Mouse (Mus musculus): Measurements from ENCODE around the gene Tnfsf4.

Gene Tnfsf4

DNA sequence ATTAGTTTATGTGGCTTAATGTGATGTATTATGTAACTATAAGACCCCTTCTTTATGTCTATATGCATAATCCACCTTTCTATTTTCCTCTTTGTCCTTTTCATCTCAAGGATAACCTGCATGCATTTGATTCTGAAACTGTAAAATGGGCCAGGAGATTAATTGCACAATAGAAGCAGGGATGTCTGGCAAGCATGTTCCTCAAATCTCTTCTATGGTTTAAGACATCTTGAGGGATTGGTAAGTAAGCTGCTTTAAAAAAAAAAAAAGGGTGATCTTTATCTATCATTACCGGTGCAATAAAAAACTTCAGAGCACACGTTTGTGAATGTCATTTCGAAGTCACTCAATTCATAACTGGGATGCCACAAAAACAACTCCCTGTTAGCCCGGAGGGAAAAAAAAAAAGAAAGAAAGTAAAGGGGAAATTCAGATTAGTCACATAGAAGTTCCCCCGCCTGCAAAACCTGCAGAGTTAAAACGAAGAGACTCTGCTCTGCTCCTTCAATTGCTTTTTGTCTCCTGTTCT lies at the start of gene Tnfsf4:
Tnfsf4 (plus strand) TSS at position 479 of the 529 bp plus-strand sequence.
- DNase-seq (ENCODE audit: low read depth, low spot score), result no peak

DNA sequence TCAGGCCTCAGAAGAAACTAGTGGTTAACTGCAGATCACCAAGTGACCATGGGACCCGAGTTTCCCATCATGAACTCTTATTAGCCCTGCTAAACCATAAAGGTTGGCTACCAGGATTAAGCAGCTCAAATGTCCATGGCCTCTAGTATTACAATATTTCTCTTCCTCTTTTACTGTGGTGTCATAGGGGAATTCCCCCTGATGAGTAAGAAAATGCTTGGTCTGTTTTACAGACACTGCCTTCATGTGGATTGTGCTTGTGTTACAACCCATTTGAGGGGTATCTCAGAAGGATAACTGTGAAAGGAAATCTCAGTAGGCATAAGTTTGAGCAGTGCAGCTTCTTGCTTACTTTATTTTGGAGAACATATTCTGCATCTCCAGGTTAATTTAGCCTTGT lies 44.2 kb upstream of the Tnfsf4 start:
- no peak for DNase-seq (ENCODE audit: low read depth, low spot score)

DNA sequence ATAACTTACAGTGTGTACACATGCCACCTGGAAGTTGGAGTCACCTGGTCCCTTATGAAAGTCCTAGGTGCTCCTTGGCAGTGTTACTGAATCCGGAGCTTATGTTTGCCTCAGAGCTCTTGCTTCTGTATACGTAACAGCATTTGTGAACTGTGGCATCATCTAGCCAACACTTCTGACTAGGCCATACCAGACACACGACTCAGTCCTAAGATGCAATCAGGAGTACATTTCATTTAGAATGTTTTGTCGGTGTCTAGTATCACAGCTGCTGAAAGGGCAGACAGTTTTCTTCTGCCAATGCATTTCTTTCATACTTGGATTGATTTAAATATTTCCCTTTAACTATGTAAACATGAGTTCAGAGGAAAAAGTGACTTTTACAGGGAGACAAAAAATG lies 30.2 kb upstream of the Tnfsf4 start:
- DNase-seq (ENCODE audit: low read depth, low spot score), result no peak

DNA sequence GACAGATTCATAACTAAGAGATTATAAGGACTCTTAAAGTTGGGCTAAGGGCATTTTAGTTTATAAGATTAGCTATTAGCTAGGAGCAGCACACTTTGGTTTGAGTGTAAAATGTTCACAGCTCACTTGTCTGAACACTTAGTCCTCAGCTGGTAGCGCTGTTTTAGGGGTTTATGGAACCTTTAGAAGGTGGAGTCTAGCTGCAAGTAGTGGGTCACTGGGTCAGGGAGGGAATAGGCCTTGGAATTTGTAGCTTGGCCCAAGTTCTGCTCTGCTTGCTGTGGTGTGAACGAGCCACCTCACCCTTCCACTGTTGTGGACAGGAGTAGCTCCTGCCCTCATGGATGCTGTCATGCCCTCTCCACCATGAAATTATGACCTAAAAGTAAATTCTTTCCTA lies 23.3 kb upstream of the Tnfsf4 start:
- no peak for DNase-seq (ENCODE audit: low read depth, low spot score)

DNA sequence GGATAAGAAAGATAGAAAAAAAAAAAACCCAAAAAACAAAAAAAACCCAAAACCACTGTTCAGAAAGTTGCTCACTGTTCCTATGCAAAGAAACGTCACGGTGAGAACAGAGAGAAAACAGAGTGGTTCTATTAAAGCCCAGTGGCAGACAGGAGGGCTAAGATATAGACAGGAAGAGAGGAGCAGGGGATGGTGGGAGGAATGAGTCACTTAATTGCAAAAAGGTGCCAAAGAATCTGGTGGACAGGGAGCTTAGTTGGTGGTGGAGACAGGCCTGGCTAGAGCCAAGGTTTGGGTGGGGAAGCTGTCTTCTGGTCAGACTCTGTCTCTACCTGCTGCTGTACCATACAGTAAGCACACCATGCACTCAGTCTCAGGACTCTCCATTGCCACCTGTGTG lies 19.3 kb upstream of the Tnfsf4 start:
- no peak for DNase-seq (ENCODE audit: low read depth, low spot score)

DNA sequence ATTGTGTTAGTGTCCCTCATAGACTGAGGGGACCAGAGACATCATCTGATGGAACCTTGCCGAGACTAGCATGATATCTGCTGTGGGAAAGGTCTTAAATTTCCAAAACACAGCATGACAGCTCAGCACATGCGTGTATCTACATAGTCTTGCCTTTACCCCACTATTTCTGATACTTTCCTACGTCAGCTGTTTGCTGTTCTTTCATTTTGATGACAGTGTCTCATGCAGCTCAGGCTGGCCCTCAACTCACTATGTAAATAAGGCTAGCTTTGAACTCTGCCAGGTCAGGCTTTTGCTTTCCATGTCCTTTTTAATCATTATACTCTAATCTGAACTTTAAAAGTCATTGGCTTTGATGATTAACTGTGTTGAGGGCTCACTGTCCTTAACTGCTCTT lies 16.6 kb upstream of the Tnfsf4 start:
- no peak for DNase-seq (ENCODE audit: low read depth, low spot score)

DNA sequence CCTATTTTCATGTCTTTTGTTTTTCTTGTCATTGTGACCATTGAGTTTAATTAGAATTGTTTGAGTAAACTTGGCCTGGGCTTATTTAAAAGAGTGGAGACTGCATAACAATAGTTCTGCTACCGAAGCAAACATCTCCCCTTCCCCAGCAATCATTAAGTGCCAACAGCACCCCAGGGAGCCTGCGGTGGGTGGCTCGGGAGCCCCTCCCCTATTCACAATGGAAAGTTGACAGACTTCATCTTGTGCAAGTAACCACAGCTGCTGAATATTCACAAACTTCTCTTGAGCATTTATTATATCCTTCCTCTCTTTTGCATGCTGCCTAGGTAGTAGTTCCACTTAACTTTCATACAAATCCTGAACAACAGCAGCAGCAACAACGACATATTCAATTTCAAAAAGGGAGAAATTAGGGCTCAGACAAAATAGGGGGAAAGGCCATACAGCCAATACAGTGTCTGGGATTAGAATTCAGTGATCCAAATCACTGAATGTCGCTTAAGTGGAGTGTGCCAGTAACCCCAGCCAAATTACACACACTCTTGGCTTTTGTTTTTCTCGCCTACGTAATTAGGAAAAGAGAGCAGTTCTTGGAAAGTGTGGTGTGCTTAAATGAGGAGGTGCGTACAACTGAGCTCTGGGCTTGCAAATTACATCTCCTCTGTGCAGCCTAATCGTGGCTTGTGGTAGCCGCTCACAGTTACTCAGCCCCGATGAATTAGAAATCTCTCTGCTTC lies 15.4 kb upstream of the Tnfsf4 start:
- peak; percentile 41 for DNase-seq (ENCODE audit: low read depth, low spot score)

DNA sequence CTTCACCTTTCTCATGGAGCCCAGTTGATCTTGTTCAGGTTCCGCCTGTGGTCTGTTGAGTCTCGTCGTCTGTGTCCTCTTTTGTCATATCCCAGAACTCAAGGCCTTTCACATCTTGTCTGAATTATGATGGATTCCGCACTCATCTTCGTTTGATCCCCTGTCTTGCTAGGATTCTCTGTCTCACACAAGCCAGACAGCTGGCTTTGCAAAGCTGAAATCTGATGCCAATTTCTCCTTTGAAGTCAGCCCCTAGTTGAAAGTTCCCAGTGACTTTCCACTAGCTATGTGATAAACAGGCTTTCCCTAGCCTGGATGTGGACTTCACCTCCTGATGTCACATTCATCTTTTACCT lies 14.8 kb upstream of the Tnfsf4 start:
- no peak for DNase-seq (ENCODE audit: low read depth, low spot score)

DNA sequence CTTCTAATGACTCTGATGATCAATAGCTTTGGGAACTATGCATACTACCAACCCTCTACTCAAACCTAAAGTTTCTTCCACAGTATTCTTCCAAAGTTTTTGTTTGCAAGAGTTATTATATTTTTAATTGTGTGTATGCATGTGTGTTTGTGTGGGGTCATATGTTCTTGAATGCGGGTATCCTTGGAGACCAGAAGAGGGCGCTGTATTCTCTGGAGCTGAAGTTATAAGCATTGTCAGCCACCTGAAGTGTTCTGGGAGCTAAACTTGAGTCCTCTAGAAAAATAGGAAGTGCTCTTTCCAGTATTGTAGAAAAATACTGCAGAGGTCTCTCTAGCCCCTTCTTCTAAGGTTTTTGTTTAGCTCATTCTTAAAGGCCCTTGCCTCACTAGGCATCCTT lies 5.1 kb upstream of the Tnfsf4 start:
- DNase-seq (ENCODE audit: low read depth, low spot score), result no peak

DNA sequence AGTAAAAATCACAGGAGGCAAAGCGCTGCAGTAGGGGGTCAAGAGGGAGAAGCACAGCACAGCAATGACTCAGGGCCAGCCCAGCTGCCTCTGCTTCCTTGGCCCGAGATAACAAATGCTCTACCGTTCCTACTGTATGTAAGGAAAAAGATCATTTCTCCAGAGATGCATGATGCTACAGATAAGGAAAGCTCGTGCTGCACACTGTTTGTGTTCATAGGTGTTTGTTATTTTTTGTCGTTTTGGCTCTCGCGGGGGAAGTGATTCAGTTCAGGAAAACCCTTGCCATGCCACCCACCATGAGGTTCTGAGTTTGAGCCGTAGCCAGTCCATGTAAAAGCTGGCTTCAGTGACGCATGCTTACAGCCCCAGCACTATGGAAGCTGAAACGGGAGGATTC lies 2.3 kb upstream of the Tnfsf4 start:
- DNase-seq (ENCODE audit: low read depth, low spot score), result no peak

DNA sequence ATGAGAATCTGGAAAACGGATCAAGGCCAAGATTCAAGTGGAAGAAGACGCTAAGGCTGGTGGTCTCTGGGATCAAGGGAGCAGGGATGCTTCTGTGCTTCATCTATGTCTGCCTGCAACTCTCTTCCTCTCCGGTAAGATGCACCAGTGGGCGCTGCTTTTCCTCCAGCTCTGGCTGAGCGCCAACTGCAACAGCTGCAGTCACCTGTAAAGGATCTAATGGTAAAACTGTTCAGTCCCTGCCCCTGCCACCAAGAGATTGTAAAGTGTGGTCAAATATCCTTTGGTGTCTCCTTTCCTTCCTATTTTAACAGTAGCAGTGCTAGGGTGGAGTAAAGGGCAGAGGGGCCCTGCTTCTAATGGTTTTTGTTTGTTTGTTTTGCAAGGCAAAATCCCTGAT lies 401 bp downstream of the Tnfsf4 start:
- no peak for DNase-seq (ENCODE audit: low read depth, low spot score)

DNA sequence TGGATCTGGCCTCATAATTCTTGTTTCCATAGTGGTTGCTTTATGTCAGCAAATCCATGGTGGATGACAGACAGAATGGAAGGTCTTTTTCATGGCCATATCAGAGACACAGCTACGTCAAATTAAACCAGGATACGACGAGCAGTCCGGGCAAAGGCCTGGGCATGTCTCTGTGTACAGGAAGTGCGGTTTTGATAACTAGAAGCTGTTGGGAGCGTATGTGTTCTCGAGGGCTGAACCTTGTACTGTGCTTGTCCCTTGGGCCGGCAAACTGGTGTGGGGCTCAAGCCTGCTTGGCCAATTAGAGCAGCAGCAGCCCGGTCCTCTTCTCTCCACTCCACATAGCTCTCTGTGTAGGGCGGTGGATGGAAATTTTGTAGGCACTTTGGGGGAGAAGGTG lies 1.1 kb downstream of the Tnfsf4 start:
- no peak for DNase-seq (ENCODE audit: low read depth, low spot score)

DNA sequence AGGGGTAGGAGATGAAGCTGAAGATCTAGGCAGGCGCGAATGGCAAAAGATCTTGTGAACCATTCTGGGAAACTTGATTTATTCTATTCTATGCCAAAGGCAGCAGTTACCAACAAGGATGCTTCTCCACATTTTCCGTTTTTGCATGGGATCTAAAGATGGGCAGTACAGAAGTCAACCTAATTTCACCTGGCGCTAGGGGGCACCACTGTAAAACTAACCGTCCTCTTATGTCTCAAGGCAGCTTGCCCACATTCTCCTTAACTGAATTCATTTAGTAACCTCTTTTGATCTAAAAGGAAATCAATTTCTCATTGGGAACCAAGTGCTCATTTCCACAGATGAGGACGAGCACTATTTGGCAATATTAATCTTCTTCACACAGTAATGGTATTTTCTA lies 4.9 kb downstream of the Tnfsf4 start:
- DNase-seq (ENCODE audit: low read depth, low spot score), result peak; percentile 86

DNA sequence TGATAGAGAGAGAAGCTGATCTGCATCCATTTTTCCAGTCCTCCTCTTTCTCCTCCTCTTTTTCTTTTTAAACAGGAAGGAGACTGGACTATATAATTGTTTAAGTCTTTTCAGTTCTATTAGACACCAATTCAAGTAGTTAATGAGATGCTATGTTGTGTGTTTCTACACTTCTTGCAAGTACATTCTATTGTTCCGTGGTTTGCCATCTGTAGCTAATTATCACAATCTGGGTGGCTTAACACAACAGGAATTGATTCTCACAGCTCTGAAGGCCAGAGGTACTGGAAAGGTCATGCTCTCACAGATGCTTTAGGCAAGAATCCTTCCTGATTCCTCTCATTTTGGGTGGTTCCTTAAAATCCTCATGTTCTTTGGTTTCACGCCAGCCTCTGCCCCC lies 7.9 kb downstream of the Tnfsf4 start:
- peak; percentile 10 for DNase-seq (ENCODE audit: low read depth, low spot score)

DNA sequence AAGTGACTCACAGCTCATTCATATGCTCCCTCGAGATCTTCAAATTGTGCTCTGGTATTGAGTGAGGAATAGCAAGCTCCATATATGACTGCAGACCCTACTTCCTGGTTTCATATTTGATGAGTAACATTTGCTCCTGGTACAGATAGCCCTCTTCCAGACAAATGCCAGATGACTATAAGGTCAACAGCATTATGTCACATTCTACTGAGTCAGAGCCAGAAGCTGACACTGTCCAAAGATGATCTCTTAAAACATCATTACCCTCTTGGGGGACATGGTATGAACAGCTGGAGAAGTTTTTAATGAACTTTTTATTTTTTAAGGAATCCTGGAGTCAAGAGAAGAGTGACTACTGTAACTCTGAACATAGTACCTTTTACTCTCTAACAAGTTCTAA lies 11.3 kb downstream of the Tnfsf4 start:
- DNase-seq (ENCODE audit: low read depth, low spot score), result no peak

DNA sequence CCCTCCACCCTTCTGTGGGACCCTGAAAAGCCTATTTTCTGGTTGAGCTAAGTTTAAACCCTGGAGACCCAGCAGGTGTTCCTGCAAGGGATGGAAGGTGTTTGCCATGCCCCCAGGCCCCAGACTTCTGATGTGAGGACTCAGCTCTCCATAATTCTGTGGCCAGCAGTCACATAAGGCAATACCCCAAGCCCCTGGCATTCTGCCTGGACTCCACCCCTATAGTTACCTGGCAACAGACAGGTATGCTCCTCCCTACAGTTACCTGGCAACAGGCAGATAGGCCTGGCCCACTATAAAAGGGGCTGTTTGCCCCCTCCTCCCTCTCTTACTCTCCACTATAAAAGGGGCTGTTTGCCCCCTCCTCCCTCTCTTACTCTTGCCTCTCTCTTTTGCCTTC lies 24.7 kb downstream of the Tnfsf4 start:
- no peak for DNase-seq (ENCODE audit: low read depth, low spot score)

DNA sequence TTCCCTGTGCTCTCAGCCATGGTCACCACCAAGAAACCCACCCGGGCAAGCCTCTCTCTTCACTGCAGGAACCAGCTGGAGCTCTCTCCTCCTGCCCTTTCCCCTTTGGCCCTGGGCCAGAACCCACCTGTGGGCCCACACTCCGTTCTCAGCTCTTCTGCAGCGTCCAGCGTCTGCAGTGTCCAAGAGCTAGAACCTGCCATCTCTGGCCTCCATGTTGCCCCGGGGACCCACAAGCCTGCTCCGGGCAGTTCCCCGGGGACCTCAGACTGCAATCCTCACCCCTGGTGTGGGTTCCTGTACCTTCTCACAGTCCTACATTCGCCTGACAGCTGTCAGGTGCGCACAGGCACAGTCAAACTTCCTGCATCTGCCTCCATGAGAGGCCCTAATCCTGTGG lies 25.4 kb downstream of the Tnfsf4 start:
- DNase-seq (ENCODE audit: low read depth, low spot score), result no peak

DNA sequence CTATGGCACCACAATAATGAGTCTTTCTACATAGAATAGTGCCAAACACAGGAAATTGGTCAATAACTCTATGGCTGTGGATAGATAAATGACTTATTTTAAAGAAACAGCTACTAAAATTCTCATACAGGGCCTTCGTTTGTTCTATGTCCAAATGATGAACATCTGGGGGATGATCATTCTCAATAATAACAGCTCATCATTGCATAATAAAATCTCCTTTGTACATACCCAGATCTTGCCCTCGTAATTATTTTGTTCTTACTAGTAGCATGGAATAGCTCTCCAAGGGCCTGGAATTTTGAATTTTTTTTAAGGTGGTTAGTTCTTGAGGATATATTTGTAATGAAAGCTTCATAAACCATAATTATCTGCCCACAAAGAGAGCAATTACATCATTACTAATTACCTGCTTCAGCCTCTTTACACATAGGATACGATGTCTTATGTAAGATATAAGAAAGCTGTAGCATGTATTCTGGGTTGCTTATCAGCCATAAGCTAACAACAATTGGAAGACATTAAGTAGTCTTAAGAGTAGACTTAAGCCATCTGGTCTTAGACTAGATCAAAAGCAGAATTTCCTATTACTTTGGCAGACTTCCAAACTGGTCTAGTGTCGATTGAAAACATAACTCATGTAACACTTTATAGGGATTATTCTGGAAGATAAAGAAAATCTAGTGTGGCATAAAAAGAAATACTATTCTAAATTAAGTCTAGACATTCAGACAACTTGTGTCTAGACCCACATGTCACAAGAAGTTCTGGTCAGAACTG lies 31.3 kb downstream of the Tnfsf4 start:
- DNase-seq (ENCODE audit: low read depth, low spot score), result no peak

DNA sequence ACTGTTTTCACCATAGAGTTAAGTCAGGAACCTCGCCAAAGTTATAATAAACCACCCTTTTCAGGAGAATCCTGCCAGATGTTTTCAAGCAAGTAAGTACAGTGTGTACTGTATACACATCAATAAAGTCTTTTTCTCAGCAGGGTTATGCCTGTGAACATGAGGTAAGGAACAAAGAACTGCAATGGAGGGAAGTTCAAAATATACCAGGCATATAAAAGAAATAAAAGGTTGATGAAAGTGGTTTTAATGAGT lies 31.8 kb downstream of the Tnfsf4 start:
- DNase-seq (ENCODE audit: low read depth, low spot score), result no peak

DNA sequence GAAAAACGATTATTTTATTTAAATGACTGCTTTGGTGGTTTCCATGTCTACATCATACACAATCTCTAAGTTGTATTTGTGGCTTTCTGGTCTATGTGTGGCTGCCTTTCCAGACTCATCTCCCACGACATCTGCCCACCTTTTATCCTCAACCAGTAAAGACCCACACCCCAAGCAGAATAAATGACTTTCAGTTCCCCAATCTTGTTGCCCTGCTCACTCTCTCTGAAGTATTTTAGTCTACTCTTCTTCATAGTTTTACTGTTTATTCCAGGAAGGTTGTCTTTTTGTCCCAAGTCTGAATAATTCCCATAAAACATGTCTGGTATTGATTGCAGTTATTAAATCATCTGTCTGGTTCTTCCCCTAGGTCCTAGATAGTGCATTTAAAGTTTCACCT lies 40.6 kb downstream of the Tnfsf4 start:
- no peak for DNase-seq (ENCODE audit: low read depth, low spot score)

DNA sequence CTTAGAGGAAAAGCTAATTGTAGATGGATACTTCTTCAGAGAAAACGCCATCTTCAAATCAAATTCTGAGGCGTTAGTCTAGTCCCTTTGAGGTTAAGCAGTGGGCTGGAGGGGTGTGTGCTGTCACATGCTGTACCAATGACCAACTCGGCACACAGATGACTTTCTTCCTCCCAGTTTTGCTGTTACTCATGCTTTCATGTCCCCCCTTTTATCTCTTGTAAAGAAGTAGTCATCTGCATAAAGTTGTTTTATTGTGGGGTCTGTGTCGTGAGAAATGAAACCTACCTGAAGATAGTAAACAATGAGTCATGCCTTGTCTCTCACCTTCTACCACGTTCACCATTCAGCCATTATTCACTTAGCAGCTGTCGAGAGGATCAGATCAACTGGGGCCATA lies 41.3 kb downstream of the Tnfsf4 start:
- DNase-seq (ENCODE audit: low read depth, low spot score), result no peak

DNA sequence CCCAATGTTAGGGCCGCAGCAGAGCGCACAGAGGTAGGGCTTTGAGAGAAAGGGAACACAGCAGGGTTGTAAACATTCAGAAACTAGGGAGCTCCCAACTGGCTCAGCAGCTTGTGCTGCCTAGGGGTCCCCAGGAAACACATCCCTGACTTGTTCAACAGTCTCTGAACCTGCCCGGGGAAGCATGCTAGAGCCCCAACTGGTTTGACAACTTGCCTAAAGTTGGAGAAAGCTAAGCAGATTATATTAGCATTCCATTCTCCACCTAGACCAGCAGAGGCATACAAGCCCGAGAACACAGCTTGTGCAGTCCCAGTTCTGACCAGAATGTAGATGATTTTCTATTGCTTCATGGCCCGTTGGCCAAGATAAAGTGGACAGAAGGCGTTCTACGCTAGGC lies 49.6 kb downstream of the Tnfsf4 start:
- no peak for DNase-seq (ENCODE audit: low read depth, low spot score)

DNA sequence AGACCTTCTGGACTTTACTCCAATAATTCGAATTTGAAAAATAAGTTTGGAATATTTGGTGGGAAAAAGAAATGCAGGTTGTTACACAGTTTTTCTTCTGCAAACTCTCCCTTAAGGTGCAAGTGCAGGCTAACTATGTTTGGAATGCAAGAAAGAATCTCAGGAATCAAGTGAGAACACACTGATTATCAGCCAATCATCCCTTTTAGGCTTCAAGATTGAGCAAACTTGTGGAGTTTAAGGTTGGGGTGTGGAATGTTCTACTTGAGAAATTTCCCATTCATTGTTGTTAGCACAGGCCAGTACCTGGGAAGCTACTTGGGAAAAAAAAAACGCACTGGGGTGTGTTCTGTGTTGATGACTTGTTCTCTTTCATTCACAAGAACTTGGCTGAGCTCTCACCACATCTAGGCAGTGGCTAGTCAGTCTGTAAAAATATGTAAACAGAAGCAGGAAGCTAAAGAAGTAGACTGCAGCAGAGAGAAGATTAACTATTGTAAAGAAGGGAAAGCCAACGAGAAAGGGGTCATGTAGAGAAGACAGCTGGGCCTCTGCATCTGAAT lies 56.6 kb downstream of the Tnfsf4 start:
- no peak for DNase-seq (ENCODE audit: low read depth, low spot score)
